Mouse (Mus musculus): ENCODE measurements at regions not wholly inside any gene's neighbourhood (a gene's known extent, or its start where the extent isn't known, plus 50 kb on each side); places are given as distances from the start of the nearest gene placed in this dataset.

DNA sequence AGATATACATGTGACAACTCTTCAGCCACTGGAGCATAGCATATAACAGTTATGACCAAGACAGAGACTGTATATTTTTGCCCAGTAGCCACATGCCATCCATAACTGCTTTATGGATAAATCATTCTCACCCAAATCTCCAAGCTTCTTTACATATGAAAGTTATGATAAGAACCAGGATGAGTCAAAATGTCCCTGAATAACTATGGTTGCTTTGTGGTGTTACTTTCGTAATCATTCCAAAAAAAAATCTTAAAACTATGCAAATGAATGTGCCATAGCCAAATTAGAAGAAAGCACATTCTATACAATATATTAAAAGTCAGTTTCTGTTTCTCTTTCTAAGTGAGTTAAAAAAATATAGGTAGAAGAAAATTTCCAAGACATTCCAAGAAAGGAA is 605.2 kb upstream of the Tle4 start:
- H3K27me3 ChIP-seq (ENCODE audit: control insufficient read depth, insufficient read depth, low read length, poor library complexity, severe bottlenecking) = no peaks in the 10 kb centered on the region
- H3K36me3 ChIP-seq (ENCODE audit: control insufficient read depth, insufficient read depth, low read length, poor library complexity, severe bottlenecking) = no peaks in the 10 kb centered on the region
- DNase-seq (ENCODE audit: low read depth, low spot score) = no peak

- no peak for DNase-seq (ENCODE audit: low read depth, low spot score)
- Histone ChIP-seq H3K27me3 (ENCODE audit: control insufficient read depth, insufficient read depth, low read length, poor library complexity, severe bottlenecking) (no peaks in the 10 kb centered on the region), H3K36me3 (ENCODE audit: control insufficient read depth, insufficient read depth, low read length, poor library complexity, severe bottlenecking) (no peaks in the 10 kb centered on the region)
These were observed 603.4 kb upstream of the Tle4 start for GRCm38 (mm10) chr19:15201262-15201661.

- Histone ChIP-seq H3K36me3 (ENCODE audit: control insufficient read depth, insufficient read depth, low read length, poor library complexity, severe bottlenecking) (no peaks in the 10 kb centered on the region), H3K27me3 (ENCODE audit: control insufficient read depth, insufficient read depth, low read length, poor library complexity, severe bottlenecking) (no peaks in the 10 kb centered on the region)
- DNase-seq (ENCODE audit: low read depth, low spot score) = no peak
These were observed 602.9 kb upstream of the Tle4 start for GRCm38 (mm10) chr19:15200792-15201191.

- H3K36me3 ChIP-seq (ENCODE audit: control insufficient read depth, insufficient read depth, low read length, poor library complexity, severe bottlenecking) = no peaks in the 10 kb centered on the region
- H3K27me3 ChIP-seq (ENCODE audit: control insufficient read depth, insufficient read depth, low read length, poor library complexity, severe bottlenecking) = no peaks in the 10 kb centered on the region
- no peak for DNase-seq (ENCODE audit: low read depth, low spot score)
These were observed 602.5 kb upstream of the Tle4 start for GRCm38 (mm10) chr19:15200361-15200760.

DNA sequence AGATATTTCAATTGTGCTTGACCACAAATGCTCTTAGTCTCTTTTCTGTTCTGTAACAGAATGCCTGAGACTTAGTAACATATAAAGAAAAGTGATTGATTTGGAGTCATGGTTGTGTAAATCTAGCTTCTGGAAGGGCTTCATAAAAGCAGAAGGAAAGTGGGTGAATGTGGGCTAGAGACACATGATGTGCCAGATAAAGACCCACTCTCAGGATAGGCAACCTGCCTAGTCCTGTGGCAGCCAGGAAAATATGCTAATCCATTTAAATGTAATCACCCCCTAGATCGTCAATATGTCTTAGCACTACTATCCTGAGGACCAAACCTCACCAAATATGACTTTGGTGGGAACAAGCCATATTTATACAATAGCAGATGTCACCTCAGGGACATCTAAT is 601.8 kb upstream of the Tle4 start:
- DNase-seq (ENCODE audit: low read depth, low spot score) = no peak
- Histone ChIP-seq H3K27me3 (ENCODE audit: control insufficient read depth, insufficient read depth, low read length, poor library complexity, severe bottlenecking) (no peaks in the 10 kb centered on the region), H3K36me3 (ENCODE audit: control insufficient read depth, insufficient read depth, low read length, poor library complexity, severe bottlenecking) (no peaks in the 10 kb centered on the region)

DNA sequence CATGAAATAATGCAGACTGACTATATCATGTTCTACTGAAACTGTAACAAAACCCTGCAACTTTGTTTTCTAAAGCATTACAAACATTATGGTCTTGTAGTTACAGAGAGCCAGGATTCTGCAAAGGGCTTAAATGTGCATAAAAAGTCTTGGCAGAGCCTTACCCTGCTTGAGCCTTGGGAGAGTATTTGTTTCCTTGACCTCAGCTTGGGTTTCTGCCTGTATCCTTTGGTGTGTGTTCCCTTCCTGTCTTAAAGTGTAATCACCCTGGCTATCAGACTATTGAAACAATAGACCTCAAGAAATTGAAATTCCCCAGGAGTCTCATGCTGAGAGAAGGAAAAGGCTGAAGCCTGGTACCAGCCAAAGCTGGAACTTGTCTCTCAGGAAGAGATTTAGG is 577.4 kb upstream of the Tle4 start:
- H3K36me3 ChIP-seq (ENCODE audit: control insufficient read depth, insufficient read depth, low read length, poor library complexity, severe bottlenecking) = no peaks in the 10 kb centered on the region
- no peaks in the 10 kb centered on the region for H3K27me3 ChIP-seq (ENCODE audit: control insufficient read depth, insufficient read depth, low read length, poor library complexity, severe bottlenecking)
- DNase-seq (ENCODE audit: low read depth, low spot score) = no peak

DNA sequence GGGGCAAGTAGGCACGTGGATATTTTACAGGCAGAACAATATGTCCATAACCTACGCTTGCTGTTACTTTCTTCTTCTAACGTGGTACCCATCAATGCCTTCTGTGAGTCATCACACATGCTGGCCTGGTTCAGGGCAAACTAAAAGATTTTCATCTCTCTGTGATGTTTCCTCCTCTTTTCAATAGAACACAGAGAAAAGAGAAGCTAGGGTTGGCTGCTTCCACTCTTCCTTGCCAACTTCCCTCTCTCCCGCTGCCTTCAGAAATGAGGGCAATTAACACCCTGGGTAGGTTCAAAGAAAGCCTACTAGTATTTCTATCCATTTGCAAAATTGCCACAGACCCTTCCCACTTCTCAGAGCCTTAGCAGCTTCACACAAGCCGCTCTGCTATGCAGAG is 575.5 kb upstream of the Tle4 start:
- H3K36me3 ChIP-seq (ENCODE audit: control insufficient read depth, insufficient read depth, low read length, poor library complexity, severe bottlenecking) = no peaks in the 10 kb centered on the region
- DNase-seq (ENCODE audit: low read depth, low spot score) = no peak
- no peaks in the 10 kb centered on the region for H3K27me3 ChIP-seq (ENCODE audit: control insufficient read depth, insufficient read depth, low read length, poor library complexity, severe bottlenecking)

DNA sequence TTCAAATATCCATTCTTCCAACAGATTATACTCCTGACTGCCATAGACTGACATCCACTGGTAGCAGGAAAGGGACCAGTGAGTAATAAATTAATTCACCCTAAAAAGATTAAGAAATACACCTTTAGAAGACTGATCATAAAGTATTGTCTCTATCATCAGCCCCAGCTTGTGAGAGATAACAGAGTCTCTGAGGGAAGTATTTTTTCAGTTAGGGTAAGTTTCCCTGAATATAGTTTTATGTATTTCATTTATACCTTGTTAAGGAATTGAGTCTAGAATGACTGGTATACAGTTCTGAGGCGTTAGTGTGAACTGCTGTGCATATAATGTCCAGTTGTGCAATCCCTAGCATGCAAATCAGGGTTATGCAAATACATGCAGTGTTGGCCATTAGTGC is 569.3 kb upstream of the Tle4 start:
- H3K27me3 ChIP-seq (ENCODE audit: control insufficient read depth, insufficient read depth, low read length, poor library complexity, severe bottlenecking) = no peaks in the 10 kb centered on the region
- no peaks in the 10 kb centered on the region for H3K36me3 ChIP-seq (ENCODE audit: control insufficient read depth, insufficient read depth, low read length, poor library complexity, severe bottlenecking)
- no peak for DNase-seq (ENCODE audit: low read depth, low spot score)

DNA sequence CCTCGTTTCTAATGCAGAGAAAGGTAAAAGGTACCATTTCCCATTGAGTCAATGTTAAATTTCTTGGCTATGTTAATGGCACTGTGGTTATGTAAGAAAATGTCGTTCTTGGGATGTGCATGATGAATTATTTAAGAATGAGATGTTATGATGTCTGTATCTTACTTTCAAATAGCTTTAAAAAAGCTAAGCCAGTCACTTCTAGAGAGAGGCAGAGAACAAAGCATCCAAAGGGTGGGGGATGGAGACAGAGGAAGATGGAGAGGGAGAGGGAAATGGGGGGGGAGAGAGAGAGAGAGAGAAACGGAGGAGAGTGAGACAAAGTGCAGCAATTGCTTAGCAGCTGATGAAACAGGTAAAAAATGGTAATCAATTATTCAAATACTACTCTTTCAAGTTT is 562.8 kb upstream of the Tle4 start:
- Histone ChIP-seq H3K27me3 (ENCODE audit: control insufficient read depth, insufficient read depth, low read length, poor library complexity, severe bottlenecking) (no peaks in the 10 kb centered on the region), H3K36me3 (ENCODE audit: control insufficient read depth, insufficient read depth, low read length, poor library complexity, severe bottlenecking) (no peaks in the 10 kb centered on the region)
- no peak for DNase-seq (ENCODE audit: low read depth, low spot score)

GRCm38 (mm10) chr19:15158653-15159052 is 560.8 kb upstream of the Tle4 start:
- Histone ChIP-seq H3K36me3 (ENCODE audit: control insufficient read depth, insufficient read depth, low read length, poor library complexity, severe bottlenecking) (no peaks in the 10 kb centered on the region), H3K27me3 (ENCODE audit: control insufficient read depth, insufficient read depth, low read length, poor library complexity, severe bottlenecking) (no peaks in the 10 kb centered on the region)
- DNase-seq (ENCODE audit: low read depth, low spot score) = no peak

DNA sequence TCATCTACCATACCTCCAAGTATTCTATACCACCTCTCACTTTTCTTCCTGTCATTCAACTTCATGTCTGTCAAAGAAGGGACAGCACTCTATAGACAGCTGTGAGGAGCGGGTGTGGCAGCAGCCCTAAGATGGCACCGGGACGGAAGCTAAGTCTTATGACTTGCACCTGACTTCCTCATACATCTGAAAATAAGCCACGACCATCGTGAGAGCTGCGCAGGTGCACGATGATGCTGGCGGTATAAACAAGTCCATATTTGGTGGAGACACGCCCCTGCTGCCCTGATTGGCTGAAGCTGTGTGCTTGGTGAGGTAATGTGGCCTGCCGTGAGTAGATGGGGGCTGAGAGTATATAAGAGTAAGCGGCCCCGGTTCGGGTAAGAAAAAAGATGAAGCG is 560.3 kb upstream of the Tle4 start:
- no peaks in the 10 kb centered on the region for H3K36me3 ChIP-seq (ENCODE audit: control insufficient read depth, insufficient read depth, low read length, poor library complexity, severe bottlenecking)
- DNase-seq (ENCODE audit: low read depth, low spot score) = peak; percentile 6
- no peaks in the 10 kb centered on the region for H3K27me3 ChIP-seq (ENCODE audit: control insufficient read depth, insufficient read depth, low read length, poor library complexity, severe bottlenecking)

DNA sequence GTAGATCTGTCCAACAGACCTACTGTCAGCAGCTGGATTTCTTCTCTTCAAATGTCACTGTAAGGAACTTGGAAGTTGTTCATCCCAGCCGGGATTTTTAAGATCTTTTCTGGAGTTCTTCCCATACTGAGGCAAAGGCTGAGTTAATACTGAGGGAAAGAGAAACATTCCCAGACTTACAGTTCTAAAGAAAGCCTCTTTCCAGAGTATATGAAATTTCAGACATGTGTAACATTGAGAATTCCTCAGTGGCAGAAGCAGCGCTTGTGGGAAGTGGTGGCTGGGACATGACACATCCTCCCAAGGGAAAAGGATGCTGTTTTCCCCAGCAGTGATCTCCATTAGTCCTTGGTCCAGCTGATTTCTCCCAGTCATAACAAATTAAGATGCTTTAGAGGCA is 556.8 kb upstream of the Tle4 start:
- no peaks in the 10 kb centered on the region for H3K27me3 ChIP-seq (ENCODE audit: control insufficient read depth, insufficient read depth, low read length, poor library complexity, severe bottlenecking)
- DNase-seq (ENCODE audit: low read depth, low spot score) = no peak
- H3K36me3 ChIP-seq (ENCODE audit: control insufficient read depth, insufficient read depth, low read length, poor library complexity, severe bottlenecking) = no peaks in the 10 kb centered on the region

- Histone ChIP-seq H3K36me3 (ENCODE audit: control insufficient read depth, insufficient read depth, low read length, poor library complexity, severe bottlenecking) (no peaks in the 10 kb centered on the region), H3K27me3 (ENCODE audit: control insufficient read depth, insufficient read depth, low read length, poor library complexity, severe bottlenecking) (no peaks in the 10 kb centered on the region)
- DNase-seq (ENCODE audit: low read depth, low spot score) = no peak
These were observed 548.5 kb upstream of the Tle4 start for GRCm38 (mm10) chr19:15146325-15146724.

DNA sequence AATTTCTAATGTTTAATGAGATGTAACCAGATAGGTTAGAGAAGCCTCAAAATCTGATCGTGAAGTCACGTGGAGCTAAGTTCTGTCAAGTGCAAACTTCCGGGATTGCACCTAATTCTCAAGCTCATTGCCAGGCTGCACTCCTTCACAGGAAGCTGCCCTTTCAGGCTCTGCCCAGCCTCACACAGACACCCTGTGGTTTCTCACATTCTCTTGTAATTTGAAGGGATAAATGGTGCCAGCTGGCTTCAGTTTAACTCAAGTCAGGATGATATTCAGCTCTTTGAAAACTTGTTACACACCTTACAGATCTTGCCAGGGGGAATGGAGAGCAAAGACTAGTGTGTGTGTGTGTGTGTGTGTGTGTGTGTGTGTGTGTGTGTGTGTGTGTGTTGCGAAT is 529.3 kb upstream of the Tle4 start:
- DNase-seq (ENCODE audit: low read depth, low spot score) = no peak
- Histone ChIP-seq H3K27me3 (ENCODE audit: control insufficient read depth, insufficient read depth, low read length, poor library complexity, severe bottlenecking) (no peaks in the 10 kb centered on the region), H3K36me3 (ENCODE audit: control insufficient read depth, insufficient read depth, low read length, poor library complexity, severe bottlenecking) (no peaks in the 10 kb centered on the region)

GRCm38 (mm10) chr19:15108441-15109026 is 510.7 kb upstream of the Tle4 start:
- Histone ChIP-seq H3K36me3 (ENCODE audit: control insufficient read depth, insufficient read depth, low read length, poor library complexity, severe bottlenecking) (no peaks in the 10 kb centered on the region), H3K27me3 (ENCODE audit: control insufficient read depth, insufficient read depth, low read length, poor library complexity, severe bottlenecking) (no peaks in the 10 kb centered on the region)

DNA sequence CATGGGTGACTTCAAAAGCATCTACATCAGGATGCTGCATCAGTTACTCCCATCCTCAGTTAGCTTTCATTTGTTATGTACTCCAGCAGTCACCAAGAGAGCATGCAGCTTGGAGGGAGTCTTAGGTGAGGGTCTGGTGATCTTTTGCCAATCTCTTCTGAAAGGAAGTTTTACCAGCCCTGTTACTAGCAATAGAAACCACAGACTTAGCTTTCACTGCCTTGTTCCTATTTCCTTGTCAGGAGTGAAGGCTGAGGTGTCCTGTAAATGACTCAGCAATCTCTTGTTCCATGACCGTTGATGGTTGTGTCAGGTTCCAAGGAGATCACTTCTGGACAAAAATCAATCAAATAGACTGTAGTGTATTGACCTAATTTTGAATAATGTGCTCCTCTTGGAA is 497.2 kb upstream of the Tle4 start:
- no peak for DNase-seq (ENCODE audit: low read depth, low spot score)
- no peaks in the 10 kb centered on the region for H3K27me3 ChIP-seq (ENCODE audit: control insufficient read depth, insufficient read depth, low read length, poor library complexity, severe bottlenecking)
- no peaks in the 10 kb centered on the region for H3K36me3 ChIP-seq (ENCODE audit: control insufficient read depth, insufficient read depth, low read length, poor library complexity, severe bottlenecking)

More at GRCm38 (mm10) chr19:15108441-15109026, 510.7 kb upstream of the Tle4 start:
- DNase-seq (ENCODE audit: low read depth, low spot score) = no peak
